Mouse (Mus musculus) heart, embryonic 15.5 days (tissue): ENCODE results near the gene Cnmd. TPM values are rescaled to one million over a fixed set of nuclear protein-coding genes. Genes with fewer than 3 reads are reported as not detected.

Experiments used
- ATAC-seq: fragments of 200-750 bp; cut with Nextera tagmentation; replicated peaks from 2 replicates; pipeline ENCODE4 v1.8.0; 2017; ENCODE audit warnings: low read depth, moderate TSS enrichment; ENCODE audit not compliant: insufficient number of reproducible peaks, insufficient read depth, low FRiP score
- H3K27ac ChIP-seq: fragments of 300-500 bp; sonication (generic); 2 replicates; pipeline ENCODE4 v1.5.1; 2015; ENCODE audit warnings: mild to moderate bottlenecking, inconsistent platforms
- H3K27me3 ChIP-seq: fragments of 300-500 bp; sonication (generic); 2 replicates; pipeline ENCODE4 v1.6.1; 2015; ENCODE audit warnings: inconsistent platforms
- H3K36me3 ChIP-seq: fragments of 300-500 bp; sonication (generic); 2 replicates; pipeline ENCODE4 v1.6.1; 2015; ENCODE audit warnings: mild to moderate bottlenecking, inconsistent platforms
- H3K4me1 ChIP-seq: fragments of 300-500 bp; sonication (generic); replicated peaks from 2 replicates; pipeline ENCODE4 v1.6.1; 2015; ENCODE audit warnings: inconsistent platforms
- H3K4me2 ChIP-seq: fragments of 300-500 bp; sonication (generic); 2 replicates; pipeline ENCODE4 v1.6.1; 2015; ENCODE audit warnings: inconsistent platforms, mild to moderate bottlenecking, moderate library complexity
- H3K4me3 ChIP-seq: fragments of 300-500 bp; sonication (generic); 2 replicates; pipeline ENCODE4 v1.5.1; 2015; ENCODE audit warnings: mild to moderate bottlenecking, inconsistent platforms
- H3K9ac ChIP-seq: fragments of 300-500 bp; sonication (generic); 2 replicates; pipeline ENCODE4 v1.6.1; 2015; ENCODE audit warnings: mild to moderate bottlenecking, inconsistent platforms
- H3K9me3 ChIP-seq: fragments of 300-500 bp; sonication (generic); replicated peaks from 2 replicates; pipeline ENCODE4 v1.6.1; 2016; ENCODE audit warnings: inconsistent platforms
- WGBS: fragments of 180-500 bp; shearing (Covaris S2); methylation state at CpG from one replicate; pipeline ENCODE4 v1.1.7; 2015; ENCODE audit warnings: mixed read lengths; 5-methylcytosine and 5-hydroxymethylcytosine counted together
- polyA plus RNA-seq: library from polyadenylated mRNA; unstranded; fragments of >200 nt; fragmentation: Nextera tagmentation; extraction: Ambion mirVana; gene quantifications from 2 replicates; pipeline ENCODE4 v1.2.1, GENCODE M21; 2015

Cnmd gene
- 3.5 and 12.1 TPM in 2 replicates for polyA plus RNA-seq

DNA sequence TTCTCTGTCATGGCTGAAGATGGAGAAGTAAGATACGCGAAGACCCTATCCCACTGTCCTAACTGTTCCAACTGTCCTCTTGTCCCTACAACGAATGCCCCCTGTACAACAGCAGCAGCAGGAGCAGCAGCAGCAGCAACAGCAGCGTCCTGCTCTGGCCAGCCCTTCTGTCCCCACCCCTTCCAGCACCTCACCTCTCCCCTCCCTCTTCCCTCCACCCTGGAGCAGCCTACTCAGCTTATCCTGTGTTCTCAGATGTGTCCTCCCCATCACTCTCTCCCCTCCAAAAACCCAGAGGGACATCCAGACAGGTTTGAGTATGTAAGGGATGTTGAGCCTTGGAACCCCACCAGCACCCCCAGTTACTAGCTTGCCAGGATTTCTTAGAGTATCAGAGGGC lies at the start of gene Cnmd:
Cnmd (minus strand) TSS at position 170 of the 400 bp plus-strand sequence.
- Histone ChIP-seq H3K9me3 (no peaks in the 10 kb centered on the region), H3K36me3 (no peaks in the 10 kb centered on the region), H3K4me3 (peak within 1 kb of the TSS; percentile 27), H3K27ac (no peak within 1 kb of the TSS), H3K27me3 (peaks cover 10% of the 10 kb centered on the region), H3K4me2 (peak within 1 kb of the TSS; percentile 62), H3K4me1 (peaks cover 6% of the 10 kb centered on the region), H3K9ac (no peak within 1 kb of the TSS)
- ATAC-seq, result no peak
- WGBS, result 52% methylated on average over 4 of the region's 4 CpGs

DNA sequence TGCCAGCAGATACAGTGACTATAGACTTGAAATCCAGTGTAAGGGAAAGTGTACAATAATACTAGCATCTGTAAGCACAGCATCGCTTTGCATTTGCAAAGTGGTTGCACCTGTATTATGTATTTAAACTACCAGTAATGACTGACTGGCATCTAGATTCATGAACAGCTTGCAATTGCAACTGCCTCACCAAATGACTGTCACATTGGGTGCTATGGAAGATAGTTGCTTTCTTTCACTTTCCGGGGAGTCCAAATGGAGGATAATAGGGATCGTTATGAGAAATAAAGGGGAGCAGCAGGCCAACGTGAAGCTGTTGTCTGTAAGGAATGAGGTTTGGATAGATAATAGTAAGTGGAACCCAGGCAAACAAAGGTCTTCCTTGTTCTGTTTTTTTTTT lies 49.3 kb upstream of the Cnmd start:
- Histone ChIP-seq H3K27me3 (no peaks in the 10 kb centered on the region), H3K9me3 (no peaks in the 10 kb centered on the region), H3K4me2 (no peak overlapping the region), H3K36me3 (no peaks in the 10 kb centered on the region), H3K9ac (no peak overlapping the region), H3K27ac (no peak overlapping the region), H3K4me1 (peaks cover 11% of the 10 kb centered on the region), H3K4me3 (no peak overlapping the region)
- ATAC-seq, result no peak
- 75% methylated on average over 4 of the region's 4 CpGs for WGBS

DNA sequence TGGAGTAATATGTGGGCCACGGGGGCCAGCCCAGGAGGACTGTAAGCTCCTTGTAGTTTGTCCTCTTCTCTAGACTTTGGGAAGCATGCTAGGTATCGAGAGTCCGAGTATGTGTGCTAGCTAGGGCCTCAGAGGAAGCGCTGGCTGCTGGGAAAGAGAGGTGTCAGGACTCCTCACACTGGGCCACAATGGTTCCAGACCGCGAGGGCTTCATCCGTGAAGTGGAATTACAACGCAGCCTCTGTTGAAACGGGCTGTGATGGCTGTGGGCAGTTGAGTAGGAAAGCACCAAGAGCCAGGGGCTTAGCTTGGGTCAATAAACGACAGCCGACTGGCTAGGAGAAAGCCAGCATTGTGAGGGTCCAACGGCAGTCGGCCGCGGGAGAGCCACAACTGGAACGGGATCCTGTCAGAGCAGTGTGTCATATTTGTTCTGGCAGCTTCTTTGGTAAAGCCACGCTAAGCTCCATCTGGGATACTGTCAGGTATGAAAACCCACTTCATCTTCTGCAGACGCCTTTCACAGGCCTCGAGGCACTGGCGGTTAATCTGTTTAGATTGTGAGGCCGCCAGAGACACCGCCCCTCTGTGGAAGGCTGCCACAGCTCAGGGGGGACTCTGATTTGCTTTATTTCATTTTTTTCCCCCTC lies 41.7 kb upstream of the Cnmd start:
- no peak for ATAC-seq
- Histone ChIP-seq H3K27ac (no peak overlapping the region), H3K4me1 (no peaks in the 10 kb centered on the region), H3K36me3 (no peaks in the 10 kb centered on the region), H3K4me3 (no peak overlapping the region), H3K27me3 (no peaks in the 10 kb centered on the region), H3K9me3 (no peaks in the 10 kb centered on the region), H3K4me2 (no peak overlapping the region), H3K9ac (no peak overlapping the region)
- WGBS, result 77% methylated on average over 22 of the region's 22 CpGs

DNA sequence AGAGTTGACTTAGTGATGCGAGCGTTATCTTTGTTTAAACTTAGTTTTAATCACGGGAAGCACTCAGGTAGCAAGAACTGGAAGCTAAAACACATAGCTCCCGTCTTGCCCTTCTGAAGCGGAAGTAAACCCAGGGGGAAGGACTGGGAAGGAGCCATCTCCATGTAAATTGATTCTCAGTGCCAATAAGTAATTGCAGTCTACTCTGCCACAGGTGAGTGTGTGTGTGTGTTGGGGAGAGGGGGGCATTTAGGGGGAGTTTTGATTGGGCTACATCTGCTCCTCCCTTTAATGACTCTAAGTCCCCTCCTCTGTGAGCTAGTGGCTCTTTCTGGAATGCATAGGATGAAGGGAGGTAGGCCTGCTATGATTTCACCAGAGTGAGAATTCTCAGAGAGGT lies 39.6 kb upstream of the Cnmd start:
- WGBS, result 70% methylated on average over 5 of the region's 5 CpGs
- Histone ChIP-seq H3K36me3 (no peaks in the 10 kb centered on the region), H3K27ac (no peak overlapping the region), H3K4me3 (no peak overlapping the region), H3K4me1 (no peaks in the 10 kb centered on the region), H3K9ac (no peak overlapping the region), H3K27me3 (no peaks in the 10 kb centered on the region), H3K9me3 (no peaks in the 10 kb centered on the region), H3K4me2 (no peak overlapping the region)
- ATAC-seq, result no peak

DNA sequence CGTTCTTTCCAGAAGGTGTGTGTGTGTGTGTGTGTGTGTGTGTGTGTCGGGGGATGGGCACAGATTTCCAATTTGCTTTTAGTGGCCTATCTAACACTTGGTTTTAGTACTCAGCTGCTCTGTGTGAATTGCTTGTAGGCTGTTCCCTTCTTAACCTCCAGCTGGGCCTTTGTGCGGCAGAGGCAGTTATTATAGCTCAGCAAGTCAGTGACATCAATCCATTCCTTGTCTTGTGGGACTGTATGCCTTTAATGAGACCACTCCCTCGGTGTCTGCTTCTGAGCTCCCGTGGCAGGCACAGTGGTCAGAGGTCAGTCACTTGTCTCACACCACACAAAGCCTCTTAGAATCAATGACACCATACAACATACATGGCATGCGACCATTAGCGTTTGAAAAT lies 39.1 kb upstream of the Cnmd start:
- whole genome bisulfite sequencing, result 66% methylated on average over 7 of the region's 7 CpGs
- H3K4me1 ChIP-seq, result no peaks in the 10 kb centered on the region
- H3K4me3 ChIP-seq, result no peak overlapping the region
- no peak overlapping the region for H3K27ac ChIP-seq
- H3K9ac ChIP-seq, result no peak overlapping the region
- H3K4me2 ChIP-seq, result no peak overlapping the region
- ATAC-seq, result no peak
- no peaks in the 10 kb centered on the region for H3K27me3 ChIP-seq
- no peaks in the 10 kb centered on the region for H3K36me3 ChIP-seq
- no peaks in the 10 kb centered on the region for H3K9me3 ChIP-seq

DNA sequence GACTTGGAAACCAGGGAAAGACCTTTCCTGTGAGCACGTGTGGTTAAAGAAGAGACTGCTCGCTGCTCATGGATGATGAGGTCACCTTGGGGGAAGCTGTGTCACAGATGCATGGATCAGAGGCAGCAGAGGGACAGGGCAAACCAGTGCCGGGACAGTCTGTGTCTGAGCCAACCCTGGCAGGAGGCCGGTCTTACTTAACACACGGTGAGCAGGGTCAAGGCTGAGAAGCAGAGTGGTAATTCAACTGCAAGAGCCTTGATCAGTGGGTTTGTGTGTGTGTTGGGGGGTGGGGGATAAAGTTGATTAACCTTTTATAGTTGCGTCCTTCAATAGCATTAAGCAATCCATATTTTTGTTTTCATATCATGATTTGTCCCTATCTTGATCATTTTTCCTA lies 37.4 kb upstream of the Cnmd start:
- Histone ChIP-seq H3K27me3 (no peaks in the 10 kb centered on the region), H3K4me2 (no peak overlapping the region), H3K9me3 (no peaks in the 10 kb centered on the region), H3K4me1 (no peaks in the 10 kb centered on the region), H3K4me3 (no peak overlapping the region), H3K36me3 (no peaks in the 10 kb centered on the region), H3K27ac (no peak overlapping the region), H3K9ac (no peak overlapping the region)
- ATAC-seq, result no peak
- 49% methylated on average over 6 of the region's 6 CpGs for WGBS

DNA sequence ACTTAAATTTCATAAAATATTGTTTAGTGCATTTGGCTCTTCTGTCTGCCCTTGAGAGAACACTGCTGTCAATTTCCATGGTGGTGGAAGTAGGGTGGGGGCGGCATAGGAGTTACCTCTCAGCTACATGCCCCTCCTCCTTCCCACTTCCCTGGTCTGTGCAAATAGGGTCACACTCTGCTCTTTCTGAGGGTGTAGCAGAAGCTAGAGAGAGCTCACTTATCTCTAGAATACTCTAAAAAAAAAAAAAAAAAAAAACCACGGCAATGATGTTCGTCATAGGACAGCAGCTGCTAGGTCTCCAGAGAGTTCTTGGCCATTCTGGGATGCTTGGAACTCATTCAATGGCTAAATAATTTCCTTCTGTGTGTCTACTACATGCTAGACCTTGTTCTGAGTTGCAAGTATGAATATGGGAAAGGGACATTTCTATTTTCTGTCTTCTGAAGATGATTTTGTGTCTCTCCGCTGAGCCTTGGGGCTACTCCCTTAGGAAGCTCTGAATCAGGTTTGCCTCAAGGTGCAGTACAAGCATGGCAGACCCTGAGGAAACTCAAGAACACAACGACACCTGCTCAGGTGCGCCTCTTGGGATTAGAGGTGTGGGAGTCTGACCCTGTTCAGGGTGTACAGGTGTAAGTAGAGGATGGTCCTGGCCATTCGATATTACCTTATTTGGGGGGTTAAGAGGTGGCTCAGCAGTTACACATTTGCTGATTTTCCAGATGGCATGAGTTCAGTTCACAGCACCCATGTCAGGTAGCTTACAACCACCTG lies 28.3 kb upstream of the Cnmd start:
- H3K4me1 ChIP-seq, result no peaks in the 10 kb centered on the region
- 76% methylated on average over 7 of the region's 7 CpGs for WGBS

DNA sequence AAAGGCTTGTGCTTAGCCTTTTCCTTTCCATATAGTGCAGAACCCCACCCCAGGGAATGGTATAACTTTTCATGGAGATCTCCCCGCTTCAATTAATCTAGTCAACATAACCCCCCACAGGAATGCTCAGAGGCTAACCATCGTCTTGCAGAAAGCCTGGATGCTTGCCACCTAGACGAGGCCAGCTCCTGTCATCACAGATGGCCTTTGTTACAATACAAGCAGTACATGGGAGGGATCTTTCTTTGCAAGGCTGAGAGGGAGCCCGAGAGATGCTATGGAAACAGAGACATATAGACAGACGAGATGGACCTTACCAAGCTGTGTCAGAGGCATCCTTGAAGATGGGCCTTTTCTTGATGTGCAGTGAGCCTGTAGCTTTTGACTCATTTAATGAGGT lies 18.7 kb upstream of the Cnmd start:
- no peak for ATAC-seq
- WGBS, result 43% methylated on average over 5 of the region's 5 CpGs
- Histone ChIP-seq H3K4me2 (no peak overlapping the region), H3K9ac (no peak overlapping the region), H3K4me1 (0 out of 2 replicates have a peak, but pooled peaks cover 6% of the 10 kb centered on the region), H3K36me3 (no peaks in the 10 kb centered on the region), H3K4me3 (no peak overlapping the region), H3K9me3 (no peaks in the 10 kb centered on the region), H3K27ac (no peak overlapping the region), H3K27me3 (no peaks in the 10 kb centered on the region)

More for the DNA sequence above, 28.3 kb upstream of the Cnmd start:
- H3K27ac ChIP-seq, result no peak overlapping the region
- H3K9me3 ChIP-seq, result no peaks in the 10 kb centered on the region
- no peak overlapping the region for H3K4me2 ChIP-seq
- H3K9ac ChIP-seq, result no peak overlapping the region
- H3K36me3 ChIP-seq, result no peaks in the 10 kb centered on the region
- H3K27me3 ChIP-seq, result no peaks in the 10 kb centered on the region
- ATAC-seq, result no peak
- H3K4me3 ChIP-seq, result no peak overlapping the region

DNA sequence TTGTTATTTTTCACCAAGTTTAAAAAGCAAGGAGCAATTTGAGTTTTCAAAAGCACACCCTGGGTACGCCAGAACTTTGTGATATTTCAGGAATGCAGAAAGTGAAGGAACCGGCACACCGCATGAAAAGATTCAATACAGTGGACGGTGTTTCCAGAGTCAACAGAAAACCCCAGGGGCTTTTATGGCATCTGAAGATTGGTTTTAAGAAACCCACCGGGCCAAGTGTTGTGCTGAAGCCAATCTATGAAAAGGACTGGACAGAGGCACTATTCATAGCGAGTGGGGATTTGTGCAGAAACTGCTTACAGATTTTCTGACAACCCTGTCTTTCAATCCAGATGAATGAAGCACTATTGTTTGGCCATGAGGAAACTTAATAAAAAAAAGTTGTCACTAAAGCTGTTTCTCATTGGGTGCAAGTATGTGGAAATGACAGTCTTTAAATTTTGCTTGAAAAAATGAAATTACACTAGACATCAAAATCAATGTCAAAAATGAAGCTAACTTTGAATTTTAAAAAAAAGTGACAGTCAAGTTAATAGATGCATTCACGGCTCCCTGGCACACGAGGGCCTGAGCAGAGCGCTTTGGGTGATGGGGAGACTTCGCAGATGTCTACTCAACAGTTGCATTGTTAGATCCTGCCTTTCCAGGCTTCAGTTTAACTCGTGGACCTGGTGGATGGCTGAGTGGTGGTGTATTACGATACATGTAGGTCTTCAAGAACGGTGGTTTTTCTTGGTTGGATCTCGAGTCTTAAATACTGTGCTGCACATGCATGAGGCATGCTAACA lies 16.1 kb upstream of the Cnmd start:
- 64% methylated on average over 14 of the region's 14 CpGs for WGBS

DNA sequence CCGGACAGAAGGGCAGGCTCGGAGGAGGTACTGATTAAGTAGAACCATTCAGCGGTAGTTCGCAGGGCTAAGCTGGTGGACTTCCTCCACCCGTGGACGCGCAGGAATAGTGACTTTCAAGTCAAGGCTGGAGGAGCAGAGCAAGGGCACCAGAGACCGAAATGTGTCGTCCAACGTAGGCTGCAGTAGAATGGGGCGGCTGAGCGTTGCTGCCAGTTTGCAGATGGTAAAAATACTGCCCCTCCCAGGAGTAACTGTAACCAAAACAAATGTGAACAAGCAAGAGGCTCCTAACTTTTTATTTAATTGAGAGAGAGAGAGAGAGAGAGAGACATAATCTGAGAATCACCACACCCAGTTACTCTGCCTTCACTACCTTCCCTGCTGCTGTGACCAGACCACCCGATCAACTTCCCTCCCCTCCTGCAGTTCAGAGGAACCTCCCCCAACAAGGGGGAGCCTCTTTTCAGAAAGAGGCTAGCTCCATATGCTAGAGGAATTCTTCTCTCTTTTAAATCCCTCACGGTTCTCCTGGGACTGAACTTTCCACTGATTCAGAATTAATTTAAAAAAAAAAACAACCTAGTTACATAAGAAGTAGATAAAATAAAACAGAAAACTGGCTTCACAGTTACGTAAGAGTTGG lies 15.3 kb upstream of the Cnmd start:
- no peak overlapping the region for H3K9ac ChIP-seq
- peaks cover 11% of the 10 kb centered on the region for H3K4me1 ChIP-seq
- ATAC-seq, result no peak
- no peaks in the 10 kb centered on the region for H3K27me3 ChIP-seq
- H3K27ac ChIP-seq, result no peak overlapping the region
- no peak overlapping the region for H3K4me3 ChIP-seq
- WGBS, result 45% methylated on average over 15 of the region's 15 CpGs
- no peaks in the 10 kb centered on the region for H3K9me3 ChIP-seq
- no peaks in the 10 kb centered on the region for H3K36me3 ChIP-seq
- H3K4me2 ChIP-seq, result peak overlapping the region; percentile 43

More for the DNA sequence above, 16.1 kb upstream of the Cnmd start:
- Histone ChIP-seq H3K9me3 (no peaks in the 10 kb centered on the region), H3K4me2 (0 out of 2 replicates have a peak overlapping the region, but pooled peaks have one; percentile 4), H3K9ac (no peak overlapping the region), H3K27me3 (no peaks in the 10 kb centered on the region), H3K4me3 (no peak overlapping the region), H3K27ac (no peak overlapping the region), H3K4me1 (peaks cover 8% of the 10 kb centered on the region; the same call in 1 of the 2 replicates), H3K36me3 (no peaks in the 10 kb centered on the region)
- ATAC-seq, result no peak
